Mouse (Mus musculus) neutrophil, adult 65 days (primary cell): ENCODE results near the gene Fras1. TPM values are rescaled to one million over a fixed set of nuclear protein-coding genes. Genes with fewer than 3 reads are reported as not detected.

Experiments used
- total RNA-seq: library from RNA; stranded (reverse); gene quantifications from 2 replicates; pipeline ENCODE4 v1.2.4, GENCODE M21; 2023

Gene Fras1
- total RNA-seq = not detected in 2 replicates

DNA sequence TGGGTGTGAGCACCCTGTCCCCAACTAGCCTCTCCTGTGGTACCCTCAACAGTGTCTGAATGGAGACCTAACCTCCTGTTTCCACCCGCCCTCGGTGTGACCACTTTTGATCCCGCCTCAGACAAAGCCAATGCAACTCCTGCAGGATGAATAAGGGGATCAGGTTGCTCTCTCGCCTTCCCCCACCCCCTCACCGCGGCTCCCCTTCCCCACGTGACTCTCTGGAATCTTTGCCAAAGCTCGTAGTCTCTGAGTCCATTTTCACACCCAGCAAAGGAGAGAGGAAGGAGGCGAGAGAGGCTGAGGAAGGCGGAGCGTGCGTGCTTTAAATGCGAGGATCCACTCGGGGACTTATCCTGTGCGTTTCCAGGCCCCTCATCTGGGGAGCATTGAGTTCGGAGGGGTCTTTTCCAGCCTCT is at the start of gene Fras1:
Fras1 (plus strand) TSS at position 389 of the 419 bp plus-strand sequence.

GRCm38 (mm10) chr5:96792936-96793718 is 419.4 kb downstream of the Fras1 start, which contains the start of gene Anxa3:
Gene Anxa3, plus strand, starts transcription at chr5:96793339.

Other genes starting within 250 kb of the Fras1 start
- gene Cnot6l, start 209.8 kb upstream of the Fras1 start, total RNA-seq = 51.0 and 70.0 TPM in 2 replicates
- 10.9 and 15.1 TPM in 2 replicates for gene Mrpl1, start 164.5 kb upstream of the Fras1 start, total RNA-seq